Comparison of ENCODE assay signal across 10 mouse cellular contexts in the genomic region with DNA sequence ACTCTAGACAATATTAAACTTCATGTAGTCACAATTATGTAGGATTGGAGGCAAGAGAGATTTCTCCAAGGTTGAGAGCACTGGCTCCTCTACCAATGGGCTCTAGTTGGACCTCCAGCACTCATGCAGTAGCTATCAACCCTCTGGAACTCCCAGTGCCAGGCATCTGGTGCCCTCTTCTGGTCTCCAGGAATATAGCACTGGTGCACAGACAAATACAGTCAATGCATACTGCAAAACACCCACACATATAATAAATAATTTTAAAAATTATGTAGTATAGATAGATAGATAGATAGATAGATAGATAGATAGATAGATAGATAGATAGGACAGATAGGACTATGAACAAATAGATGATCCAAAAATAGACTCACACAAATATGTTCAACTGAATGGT. TPM values are rescaled to one million over a fixed set of nuclear protein-coding genes. Genes with fewer than 3 reads are reported as not detected.
DNase-seq lines count a peak whose midpoint lies in the region; ATAC-seq and TF ChIP-seq lines count a peak whose summit lies in the region.
"Had no signal": no experiment of that assay in that cellular context is flagged by ENCODE, and none has a peak within 500 bp of the region (broad histone marks: within the 10 kb centered on the region; RNA-seq: fewer than 3 reads in every experiment).

No protein-coding gene starts in this region.

- no peak overlapping the region for H3K9ac ChIP-seq in heart, adult 2 months (ENCODE audit: low read depth, low read length)
- H3K9ac ChIP-seq in liver, postnatal 0 days (replicated peaks) = no peak overlapping the region

- no peaks in the 10 kb centered on the region for H3K27me3 ChIP-seq in heart, adult 2 months (ENCODE audit: control insufficient read depth, insufficient read depth, low read length)
- no peaks in the 10 kb centered on the region for H3K27me3 ChIP-seq in liver, postnatal 0 days (ENCODE audit: insufficient read depth, low read length)
- H3K27me3 ChIP-seq: megakaryocyte, embryonic 14.5 days had no signal

- no peaks in the 10 kb centered on the region for H3K9me3 ChIP-seq in liver, postnatal 0 days (ENCODE audit: low read length)
- H3K9me3 ChIP-seq: megakaryocyte, embryonic 14.5 days had no signal

- no peak overlapping the region for H3K27ac ChIP-seq in heart, adult 2 months
- no peak overlapping the region for H3K27ac ChIP-seq in liver, postnatal 0 days (ENCODE audit: low read depth)

- no peak for ATAC-seq in liver, postnatal 0 days
- ATAC-seq: hindbrain, embryonic 16.5 days had no signal

- H3K79me2 ChIP-seq in heart, adult 2 months (replicated peaks; ENCODE audit: control insufficient read depth, insufficient read depth, low read length) = no peaks in the 10 kb centered on the region

- H3K4me1 ChIP-seq in heart, adult 2 months (ENCODE audit: control insufficient read depth, insufficient read depth, low read length) = no peaks in the 10 kb centered on the region
- H3K4me1 ChIP-seq in liver, postnatal 0 days (ENCODE audit: insufficient read depth) = no peaks in the 10 kb centered on the region
- H3K4me1 ChIP-seq: megakaryocyte, embryonic 14.5 days had no signal

- no peak for TF ChIP-seq EP300 in heart, adult 2 months (IDR thresholded peaks at IDR 0.05; ENCODE audit: insufficient read depth, low read depth, low read length)
- TF ChIP-seq EP300 in liver, postnatal 0 days (IDR thresholded peaks at IDR 0.05; ENCODE audit: low read depth) = no peak

- intact Hi-C loops in heart, adult 2 months (cut with DNase I) = no loop called here

- no peak for DNase-seq in heart, adult 2 months
- no peak for DNase-seq in heart, adult 9 months (ENCODE audit: low spot score in 2 of 2)
- peak; percentile 53 for DNase-seq in 416B (ENCODE audit: low read depth)
- peak; percentile 6 for DNase-seq in MN1 (ENCODE audit: low spot score)
- no peak for DNase-seq in liver, postnatal 0 days
- no peak for DNase-seq in Muller cell, postnatal 12 days (ENCODE audit: inconsistent ontology term)
- DNase-seq in gastrocnemius, adult 18-20 months (ENCODE audit: low spot score) = no peak
- no peak for DNase-seq in heart, adult 8-10 months (ENCODE audit: low spot score)

- TF ChIP-seq POLR2A in heart, adult 2 months (IDR thresholded peaks at IDR 0.05; ENCODE audit: insufficient read depth, low read depth, low read length) = no peak

- TF ChIP-seq CTCF in heart, adult 2 months (IDR thresholded peaks at IDR 0.05) = peak; percentile 69
- peak; percentile 65 for TF ChIP-seq CTCF in liver, postnatal 0 days (IDR thresholded peaks at IDR 0.05; ENCODE audit: low read depth)

- no peak overlapping the region for H3K4me2 ChIP-seq in liver, postnatal 0 days (ENCODE audit: low read depth, low read length)

- H3K36me3 ChIP-seq in heart, adult 2 months (ENCODE audit: control insufficient read depth, insufficient read depth, low read length) = no peaks in the 10 kb centered on the region
- peaks cover 49% of the 10 kb centered on the region for H3K36me3 ChIP-seq in liver, postnatal 0 days (replicated peaks; ENCODE audit: insufficient read depth, low read length)

- no peak overlapping the region for H3K4me3 ChIP-seq in heart, adult 2 months
- no peak overlapping the region for H3K4me3 ChIP-seq in liver, postnatal 0 days (ENCODE audit: low read depth, low read length)
- H3K4me3 ChIP-seq: megakaryocyte, embryonic 14.5 days had no signal

RNA-seq across cellular contexts. Expression of gene Nfkb2, which starts 28.8 kb away (rescaled TPM):
- 10 to 100 TPM; 18.3 to 20.4 TPM for total RNA-seq in heart, adult 2 months (2021)
- polyA plus RNA-seq in heart, adult 2 months (2012; rRNA removed) = 22.1 and 22.6 TPM in 2 replicates
- polyA plus RNA-seq in liver, postnatal 0 days (2015; fragmentation: Nextera tagmentation; extraction: Ambion mirVana) = 2.9 and 3.5 TPM in 2 replicates
- 10 to 100 TPM in 1 of 2 experiments, 1 to 10 TPM in 1; 7.7 to 10.9 TPM for total RNA-seq in gastrocnemius, adult 18-20 months (2021)
- total RNA-seq in heart, adult 8-10 months (2022) = 10 to 100 TPM; 17.9 to 22.3 (median 20.1) TPM

RNA-seq across cellular contexts. Expression of gene Psd, which starts 51.6 kb away (rescaled TPM):
- total RNA-seq in heart, adult 2 months (2021) = under 1 TPM; 0.60 to 0.80 TPM
- 1.4 and 1.6 TPM in 2 replicates for polyA plus RNA-seq in heart, adult 2 months (2012; rRNA removed)
- polyA plus RNA-seq in liver, postnatal 0 days (2015; fragmentation: Nextera tagmentation; extraction: Ambion mirVana) = 1.9 and 2.0 TPM in 2 replicates
- total RNA-seq in gastrocnemius, adult 18-20 months (2021) = under 1 TPM; 0.09 to 0.11 TPM
- under 1 TPM; 0.35 to 0.86 (median 0.53) TPM for total RNA-seq in heart, adult 8-10 months (2022)

RNA-seq across cellular contexts. Expression of gene Fbxl15, which starts 52.7 kb away (rescaled TPM):
- total RNA-seq in heart, adult 2 months (2021) = 1 to 10 TPM; 5.3 TPM
- 5.3 and 8.0 TPM in 2 replicates for polyA plus RNA-seq in heart, adult 2 months (2012; rRNA removed)
- polyA plus RNA-seq in liver, postnatal 0 days (2015; fragmentation: Nextera tagmentation; extraction: Ambion mirVana) = 8.6 and 8.8 TPM in 2 replicates
- 1 to 10 TPM; 3.5 to 3.9 TPM for total RNA-seq in gastrocnemius, adult 18-20 months (2021)
- 1 to 10 TPM; 4.0 to 6.4 (median 5.6) TPM for total RNA-seq in heart, adult 8-10 months (2022)

Comparison
In these comparisons a context has a peak if more than half of its experiments do, and no peak if none do; other contexts are left out.
1. DNase-seq: peak in 416B (single experiment) and MN1 (single experiment); none in heart, adult 2 months (0 of 2), heart, adult 9 months (0 of 2), liver, postnatal 0 days (single experiment), Muller cell, postnatal 12 days (single experiment), gastrocnemius, adult 18-20 months (single experiment) and heart, adult 8-10 months (single experiment).